ENCODE assay signal across 29 mouse cellular contexts in genomic region chr11:116178411-116179121, GRCm38 (mm10). TPM values are rescaled to one million over a fixed set of nuclear protein-coding genes. Genes with fewer than 3 reads are reported as not detected.
A peak's percentile ranks its signal among the peaks of the same experiment; 100 is the strongest.
DNase-seq lines count a peak whose midpoint lies in the region; ATAC-seq and TF ChIP-seq lines count a peak whose summit lies in the region.
"Had no signal": no experiment of that assay in that cellular context is flagged by ENCODE, and none has a peak within 500 bp of the region (broad histone marks: within the 10 kb centered on the region; RNA-seq: fewer than 3 reads in every experiment).

No protein-coding gene starts in this region.

- WGBS in lung, postnatal 0 days, result 64% methylated on average over 19 of the region's 20 CpGs

- peak; percentile 49 for DNase-seq in adrenal gland, postnatal 10 days
- DNase-seq in adrenal gland, adult 8-10 months, result no peak
- peak; percentile 38 for DNase-seq in kidney, adult 9 months
- DNase-seq in kidney, postnatal 10 days, result no peak
- DNase-seq in lung, postnatal 0 days (ENCODE audit: low spot score), result peak; percentile 79
- DNase-seq in lung, postnatal 4 days, result peak; percentile 52 to 68
- DNase-seq in cerebellum, postnatal 36 days, result no peak
- DNase-seq in heart, adult 18-20 months, result no peak
- DNase-seq: cerebellum, adult 8-10 months; cerebellum, postnatal 25 days; gastrocnemius, postnatal 36 days; heart, adult 2 months; kidney, adult 8-10 months; kidney, postnatal 25 days; left cerebral cortex, postnatal 4 days; midbrain, embryonic 14.5 days; retina, postnatal 1 day; right cerebral cortex, postnatal 14 days; thymus, postnatal 4 days had no signal

- H3K27ac ChIP-seq in lung, postnatal 0 days (ENCODE audit: low read length), result peak overlapping the region; percentile 45; the same call in 1 of the 2 replicates
- H3K27ac ChIP-seq: forebrain, embryonic 13.5 days; heart, adult 2 months; hindbrain, embryonic 10.5 days; hindbrain, postnatal 0 days; intestine, embryonic 15.5 days; liver, embryonic 14.5 days; lung, embryonic 15.5 days; neural tube, embryonic 15.5 days had no signal

- no peak overlapping the region for H3K4me2 ChIP-seq in lung, postnatal 0 days (replicated peaks; ENCODE audit: low read depth, low read length)
- H3K4me2 ChIP-seq: forebrain, embryonic 13.5 days; heart, embryonic 12.5 days; intestine, embryonic 15.5 days; lung, embryonic 15.5 days; neural tube, embryonic 15.5 days had no signal

- no peaks in the 10 kb centered on the region for H3K4me1 ChIP-seq in lung, postnatal 0 days (ENCODE audit: insufficient read depth, low read depth, low read length)
- H3K4me1 ChIP-seq: forebrain, embryonic 13.5 days; heart, embryonic 12.5 days; hindbrain, embryonic 10.5 days; intestine, embryonic 15.5 days; lung, embryonic 15.5 days; neural tube, embryonic 15.5 days had no signal

- ATAC-seq in lung, postnatal 0 days, result peak; percentile 91
- ATAC-seq: forebrain, embryonic 13.5 days; hindbrain, postnatal 0 days; intestine, embryonic 15.5 days; Patski had no signal

- H3K9me3 ChIP-seq in lung, postnatal 0 days (ENCODE audit: low read length), result no peaks in the 10 kb centered on the region
- H3K9me3 ChIP-seq: forebrain, embryonic 13.5 days; heart, embryonic 12.5 days; hindbrain, embryonic 10.5 days; intestine, embryonic 15.5 days; lung, embryonic 15.5 days; neural tube, embryonic 15.5 days had no signal

- H3K27me3 ChIP-seq in lung, postnatal 0 days (replicated peaks; ENCODE audit: insufficient read depth, low read length), result no peaks in the 10 kb centered on the region
- H3K27me3 ChIP-seq: CH12.LX; forebrain, embryonic 13.5 days; heart, embryonic 12.5 days; intestine, embryonic 15.5 days; lung, embryonic 15.5 days; neural tube, embryonic 15.5 days; Patski had no signal

- no peak overlapping the region for H3K9ac ChIP-seq in lung, postnatal 0 days (replicated peaks; ENCODE audit: low read depth)
- H3K9ac ChIP-seq: forebrain, embryonic 13.5 days; heart, embryonic 12.5 days; intestine, embryonic 15.5 days; liver, embryonic 14.5 days; lung, embryonic 15.5 days; neural tube, embryonic 15.5 days had no signal

- peaks cover 26% of the 10 kb centered on the region for H3K36me3 ChIP-seq in lung, postnatal 0 days (ENCODE audit: insufficient read depth, low read length)

- no peak overlapping the region for H3K4me3 ChIP-seq in lung, postnatal 0 days (ENCODE audit: low read depth, low read length)
- H3K4me3 ChIP-seq: forebrain, embryonic 13.5 days; heart, adult 2 months; heart, embryonic 12.5 days; hindbrain, embryonic 10.5 days; intestine, embryonic 15.5 days; lung, embryonic 15.5 days; neural tube, embryonic 15.5 days had no signal

- 0 out of 2 replicates have a peak, but pooled peaks have one; percentile 29 for TF ChIP-seq EP300 in lung, postnatal 0 days (IDR thresholded peaks at IDR 0.05)

- TF ChIP-seq CTCF in lung, postnatal 0 days (IDR thresholded peaks at IDR 0.05), result no peak; the same call in 1 of the 2 replicates

RNA-seq across cellular contexts. Expression of gene Fbf1, which starts 10.6 kb away (rescaled TPM):
- total RNA-seq in adrenal gland, postnatal 10 days (2021), result 10 to 100 TPM; 26.5 to 34.4 TPM
- 10 to 100 TPM; 47.7 to 69.4 (median 52.4) TPM for total RNA-seq in adrenal gland, adult 8-10 months (2022)
- 11.9 and 16.6 TPM in 2 replicates for polyA plus RNA-seq in lung, postnatal 0 days (2015; fragmentation: Nextera tagmentation; extraction: Ambion mirVana)
- 10 to 100 TPM; 13.5 to 18.1 TPM for total RNA-seq in heart, adult 18-20 months (2021)

RNA-seq across cellular contexts. Expression of gene Ten1, which starts 20.1 kb away (rescaled TPM):
- total RNA-seq in adrenal gland, postnatal 10 days (2021), result 10 to 100 TPM; 17.8 to 24.4 TPM
- 10 to 100 TPM; 20.4 to 26.3 (median 23.6) TPM for total RNA-seq in adrenal gland, adult 8-10 months (2022)
- 74.7 and 79.0 TPM in 2 replicates for polyA plus RNA-seq in lung, postnatal 0 days (2015; fragmentation: Nextera tagmentation; extraction: Ambion mirVana)
- total RNA-seq in heart, adult 18-20 months (2021), result 10 to 100 TPM; 14.1 to 17.4 TPM

RNA-seq across cellular contexts. Expression of gene Acox1, which starts 20.3 kb away (rescaled TPM):
- 100 to 1,000 TPM; 177 to 242 TPM for total RNA-seq in adrenal gland, postnatal 10 days (2021)
- total RNA-seq in adrenal gland, adult 8-10 months (2022), result 100 to 1,000 TPM; 158 to 197 (median 185) TPM
- polyA plus RNA-seq in lung, postnatal 0 days (2015; fragmentation: Nextera tagmentation; extraction: Ambion mirVana), result 31.7 and 33.5 TPM in 2 replicates
- 100 to 1,000 TPM; 171 to 200 TPM for total RNA-seq in heart, adult 18-20 months (2021)

RNA-seq across cellular contexts. Expression of gene Mrpl38, which starts 39.9 kb away (rescaled TPM):
- 10 to 100 TPM; 86.8 to 94.1 TPM for total RNA-seq in adrenal gland, postnatal 10 days (2021)
- 100 to 1,000 TPM in 3 of 4 experiments, 10 to 100 TPM in 1; 97.5 to 112 (median 107) TPM for total RNA-seq in adrenal gland, adult 8-10 months (2022)
- polyA plus RNA-seq in lung, postnatal 0 days (2015; fragmentation: Nextera tagmentation; extraction: Ambion mirVana), result 44.1 and 45.9 TPM in 2 replicates
- 10 to 100 TPM; 56.8 to 66.1 TPM for total RNA-seq in heart, adult 18-20 months (2021)

RNA-seq across cellular contexts. Expression of gene Trim65, which starts 47.6 kb away (rescaled TPM):
- 1 to 10 TPM; 6.3 to 8.1 TPM for total RNA-seq in adrenal gland, postnatal 10 days (2021)
- total RNA-seq in adrenal gland, adult 8-10 months (2022), result 10 to 100 TPM in 3 of 4 experiments, 1 to 10 TPM in 1; 9.6 to 13.7 (median 13.1) TPM
- 3.9 TPM in 2 replicates for polyA plus RNA-seq in lung, postnatal 0 days (2015; fragmentation: Nextera tagmentation; extraction: Ambion mirVana)
- 10 to 100 TPM in 1 of 2 experiments, 1 to 10 TPM in 1; 9.6 to 10.5 TPM for total RNA-seq in heart, adult 18-20 months (2021)

Comparison
In these comparisons a context has a peak if more than half of its experiments do, and no peak if none do; other contexts are left out.
1. DNase-seq: peak in adrenal gland, postnatal 10 days (single experiment), kidney, adult 9 months (single experiment), lung, postnatal 0 days (single experiment) and lung, postnatal 4 days (2 of 2); none in adrenal gland, adult 8-10 months (single experiment), kidney, postnatal 10 days (single experiment), cerebellum, postnatal 36 days (0 of 2) and heart, adult 18-20 months (0 of 2).